Mouse (Mus musculus) neural tube, embryonic 14.5 days (tissue): ENCODE data around the gene Olfr1366. TPM values are rescaled to one million over a fixed set of nuclear protein-coding genes. Genes with fewer than 3 reads are reported as not detected.

Source experiments
- ATAC-seq: fragments of 200-750 bp; cut with Nextera tagmentation; 2 replicates; pipeline ENCODE4 v1.8.0; 2017; ENCODE audit warnings: low read depth, mild to moderate bottlenecking, moderate TSS enrichment, moderate library complexity
- H3K27ac ChIP-seq: fragments of 300-500 bp; sonication (generic); 2 replicates; pipeline ENCODE4 v1.5.1; 2014; ENCODE audit warnings: low read depth, mild to moderate bottlenecking, control low read depth, low read length, moderate library complexity, mixed read lengths
- H3K27me3 ChIP-seq: fragments of 300-500 bp; sonication (generic); 2 replicates; pipeline ENCODE4 v1.6.1; 2014; ENCODE audit warnings: low read length; ENCODE audit not compliant: control insufficient read depth, insufficient read depth
- H3K36me3 ChIP-seq: fragments of 300-500 bp; sonication (generic); 2 replicates; pipeline ENCODE4 v1.6.1; 2014; ENCODE audit warnings: low read length, mixed read lengths; ENCODE audit not compliant: control insufficient read depth, insufficient read depth
- H3K4me1 ChIP-seq: fragments of 300-500 bp; sonication (generic); 2 replicates; pipeline ENCODE4 v1.6.1; 2014; ENCODE audit warnings: low read length; ENCODE audit not compliant: control insufficient read depth, insufficient read depth
- H3K4me2 ChIP-seq: fragments of 300-500 bp; sonication (generic); 2 replicates; pipeline ENCODE4 v1.6.1; 2014; ENCODE audit warnings: mild to moderate bottlenecking, low read depth, low read length, control low read depth
- H3K4me3 ChIP-seq: fragments of 300-500 bp; sonication (generic); 2 replicates; pipeline ENCODE4 v1.5.1; 2014; ENCODE audit warnings: low read depth, low read length, control low read depth, mixed read lengths
- H3K9ac ChIP-seq: fragments of 300-500 bp; sonication (generic); replicated peaks from 2 replicates; pipeline ENCODE4 v1.6.1; 2014; ENCODE audit warnings: low read depth, mild to moderate bottlenecking, control low read depth, low read length, mixed read lengths
- H3K9me3 ChIP-seq: fragments of 300-500 bp; sonication (generic); 2 replicates; pipeline ENCODE4 v1.6.1; 2016; ENCODE audit warnings: low read length; ENCODE audit not compliant: control insufficient read depth
- WGBS: fragments of 180-500 bp; shearing (Covaris S2); extraction: QIAGEN DNeasy Blood & Tissue Kit; methylation state at CpG from one replicate; pipeline ENCODE4 v1.1.7; 2014; 5-methylcytosine and 5-hydroxymethylcytosine counted together
- polyA plus RNA-seq: library from polyadenylated mRNA; unstranded; fragments of >200 nt; fragmentation: Nextera tagmentation; extraction: Ambion mirVana; gene quantifications from 2 replicates; pipeline ENCODE4 v1.2.1, GENCODE M21; 2014

Gene Olfr1366
- polyA plus RNA-seq, result 0.11 and 0.17 TPM in 2 replicates

DNA sequence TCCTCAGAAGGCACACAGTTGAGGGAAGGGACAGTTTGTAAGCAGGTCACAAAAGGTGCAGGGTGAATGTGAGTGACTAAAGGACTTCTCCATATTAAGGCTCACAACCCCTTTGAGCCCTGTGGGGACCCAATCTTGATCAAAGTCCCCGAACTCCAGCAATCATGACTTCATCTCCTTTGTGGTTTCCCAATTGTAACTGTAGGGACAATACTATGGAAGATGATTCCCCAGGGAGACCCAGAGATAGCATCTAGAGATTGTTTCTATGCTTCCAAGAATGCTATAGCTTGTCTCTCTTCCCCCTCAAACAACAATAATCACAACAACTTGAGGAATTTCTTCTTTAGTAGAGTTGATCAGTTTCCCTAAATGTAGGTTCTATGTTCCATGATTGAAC, at the start of gene Olfr1366:
Olfr1366 (minus strand) TSS at position 101 of the 400 bp plus-strand sequence.
- no peak for ATAC-seq
- H3K27me3 ChIP-seq, result no peaks in the 10 kb centered on the region
- WGBS, result 97% methylated on average over 1 of the region's 1 CpGs

DNA sequence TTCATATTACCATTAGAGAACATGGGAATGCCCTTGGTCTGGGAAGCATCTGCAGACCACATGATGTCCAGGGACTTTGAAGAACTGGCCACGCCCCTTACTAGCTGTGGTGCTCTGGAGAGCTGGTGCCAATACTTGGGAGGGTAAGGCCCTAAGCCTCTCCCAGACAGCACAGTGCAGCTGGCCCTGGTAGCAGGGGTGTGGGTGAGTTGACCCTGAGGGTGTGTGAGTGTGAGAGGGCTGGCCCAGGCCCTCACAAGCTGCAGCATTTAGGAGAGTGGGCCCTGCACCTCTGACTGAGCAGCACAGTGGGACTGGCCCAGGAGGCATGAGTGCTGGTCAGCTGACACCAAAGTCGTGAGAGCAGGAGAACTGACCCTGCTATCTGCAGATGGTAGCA, 49.0 kb upstream of the Olfr1366 start:
- Histone ChIP-seq H3K36me3 (no peaks in the 10 kb centered on the region), H3K4me3 (no peak overlapping the region), H3K9me3 (no peaks in the 10 kb centered on the region), H3K4me1 (no peaks in the 10 kb centered on the region), H3K27ac (no peak overlapping the region), H3K27me3 (no peaks in the 10 kb centered on the region), H3K9ac (no peak overlapping the region), H3K4me2 (no peak overlapping the region)
- ATAC-seq, result no peak
- WGBS, result 85% methylated on average over 2 of the region's 2 CpGs

More for the DNA sequence above, at the start of gene Olfr1366:
- no peak within 1 kb of the TSS for H3K4me3 ChIP-seq
- H3K9ac ChIP-seq, result no peak within 1 kb of the TSS
- H3K4me1 ChIP-seq, result no peaks in the 10 kb centered on the region
- no peaks in the 10 kb centered on the region for H3K9me3 ChIP-seq
- no peak within 1 kb of the TSS for H3K27ac ChIP-seq
- H3K36me3 ChIP-seq, result no peaks in the 10 kb centered on the region
- H3K4me2 ChIP-seq, result no peak within 1 kb of the TSS

DNA sequence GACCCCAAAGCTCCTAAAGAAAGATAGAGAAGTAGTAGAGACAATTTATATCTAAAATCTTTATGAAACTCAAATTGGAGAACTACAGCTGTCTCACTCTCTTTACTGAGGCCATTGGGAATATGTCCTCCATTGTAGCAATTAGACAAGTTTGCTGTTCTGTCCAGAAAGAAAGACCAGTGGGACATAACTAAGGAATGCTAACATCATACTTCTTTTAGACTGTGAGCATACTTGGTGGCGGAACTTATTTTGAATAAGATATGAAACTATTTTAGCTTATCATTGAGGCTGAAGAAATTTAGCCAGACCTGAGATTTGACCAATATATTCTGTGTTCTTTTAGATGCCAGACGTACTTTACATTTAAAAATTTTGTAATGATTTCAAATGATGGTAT, 39.1 kb upstream of the Olfr1366 start, which contains the start of gene Olfr1364:
Olfr1364 (minus strand) TSS at position 101 of the 400 bp plus-strand sequence.
- Histone ChIP-seq H3K27me3 (no peaks in the 10 kb centered on the region), H3K4me2 (no peak within 1 kb of the TSS), H3K9me3 (no peaks in the 10 kb centered on the region), H3K27ac (no peak within 1 kb of the TSS), H3K4me3 (no peak within 1 kb of the TSS), H3K36me3 (no peaks in the 10 kb centered on the region), H3K9ac (no peak within 1 kb of the TSS), H3K4me1 (no peaks in the 10 kb centered on the region)
- ATAC-seq, result no peak
- 90% methylated on average over 2 of the region's 2 CpGs for WGBS

DNA sequence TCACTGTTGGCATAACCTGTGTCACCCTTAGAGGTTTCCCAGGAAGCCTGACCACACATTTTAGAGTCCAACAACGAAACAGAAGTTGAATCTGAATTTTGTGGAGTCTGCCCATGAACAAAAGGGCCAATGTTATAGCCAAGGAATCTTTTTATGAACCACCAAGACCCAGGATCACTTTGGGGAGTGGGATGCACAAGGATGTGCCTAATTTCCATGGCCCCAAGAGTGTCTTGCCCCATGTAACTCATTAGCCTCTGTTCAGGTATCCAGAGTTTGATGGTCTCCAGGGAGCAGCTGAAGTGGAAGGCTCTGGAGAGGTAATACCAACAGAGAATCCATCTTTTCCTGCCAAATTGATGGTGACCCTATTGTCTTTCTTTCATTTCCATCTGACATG, 17.2 kb upstream of the Olfr1366 start, which contains the start of gene Olfr1535:
Olfr1535 (minus strand) TSS at position 101 of the 400 bp plus-strand sequence.
- Histone ChIP-seq H3K4me2 (no peak within 1 kb of the TSS), H3K27ac (no peak within 1 kb of the TSS), H3K4me1 (no peaks in the 10 kb centered on the region), H3K27me3 (no peaks in the 10 kb centered on the region), H3K36me3 (no peaks in the 10 kb centered on the region), H3K4me3 (no peak within 1 kb of the TSS), H3K9ac (no peak within 1 kb of the TSS), H3K9me3 (no peaks in the 10 kb centered on the region)
- no peak for ATAC-seq
- WGBS, result 56% methylated on average over 1 of the region's 1 CpGs

DNA sequence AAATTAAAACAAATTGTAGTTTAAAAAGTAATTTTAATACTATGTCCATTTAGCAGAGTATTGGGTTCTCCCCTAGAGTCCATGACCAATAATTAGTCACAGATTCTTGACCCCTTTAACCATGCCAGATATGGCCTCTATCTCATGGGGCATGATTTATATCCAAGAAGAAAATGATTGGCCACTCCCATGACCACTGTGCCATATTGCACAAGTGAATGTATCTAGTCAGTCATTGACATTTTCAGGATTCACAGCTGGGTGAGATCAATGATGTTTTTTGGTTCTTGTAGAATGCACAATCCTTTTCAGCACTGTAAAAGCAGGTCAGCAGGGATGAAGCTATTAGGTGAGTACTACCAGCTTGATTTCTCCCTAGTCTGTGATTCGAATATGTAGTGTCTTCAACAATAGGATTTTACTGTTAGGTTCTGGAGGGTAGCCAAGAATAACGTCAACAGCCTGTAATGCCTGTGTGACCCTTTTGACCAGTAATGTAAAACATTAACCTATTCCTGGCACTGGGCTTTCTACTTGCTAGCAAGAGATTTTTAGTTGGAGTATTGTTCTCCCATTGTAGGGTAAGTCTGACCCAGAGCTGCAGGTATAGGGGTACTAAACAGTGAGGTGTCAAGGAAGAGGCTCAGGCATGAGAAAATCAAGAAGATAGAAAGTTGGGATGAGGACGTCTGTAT, 8.0 kb upstream of the Olfr1366 start:
- no peak overlapping the region for H3K4me2 ChIP-seq
- H3K9me3 ChIP-seq, result no peaks in the 10 kb centered on the region
- H3K4me3 ChIP-seq, result no peak overlapping the region
- no peaks in the 10 kb centered on the region for H3K36me3 ChIP-seq
- no peaks in the 10 kb centered on the region for H3K27me3 ChIP-seq
- no peak for ATAC-seq
- no peaks in the 10 kb centered on the region for H3K4me1 ChIP-seq
- no peak overlapping the region for H3K27ac ChIP-seq
- 52% methylated on average over 3 of the region's 3 CpGs for WGBS
- H3K9ac ChIP-seq, result no peak overlapping the region

DNA sequence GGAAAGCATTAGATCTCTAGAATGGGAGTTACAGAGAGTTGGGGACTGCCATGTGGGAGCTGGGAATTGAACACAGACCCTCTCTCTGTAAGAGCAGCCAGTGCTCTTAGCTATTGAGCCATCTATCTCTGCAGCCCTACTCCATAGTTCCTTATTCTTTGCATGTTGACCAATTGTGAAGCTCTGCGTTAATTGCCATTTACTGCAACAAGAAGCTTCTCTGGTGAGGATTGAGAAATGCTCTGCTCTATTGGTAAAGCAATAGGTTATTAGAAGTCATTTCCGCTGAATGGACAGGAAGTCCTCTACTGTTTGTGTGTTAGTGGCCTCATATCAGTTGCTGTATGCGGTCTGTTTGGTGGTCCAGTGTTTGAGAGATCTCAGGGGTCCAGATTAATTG, 6.9 kb upstream of the Olfr1366 start:
- Histone ChIP-seq H3K9ac (no peak overlapping the region), H3K27ac (no peak overlapping the region), H3K4me1 (no peaks in the 10 kb centered on the region), H3K9me3 (no peaks in the 10 kb centered on the region), H3K36me3 (no peaks in the 10 kb centered on the region), H3K4me3 (no peak overlapping the region), H3K4me2 (no peak overlapping the region), H3K27me3 (no peaks in the 10 kb centered on the region)
- 87% methylated on average over 3 of the region's 3 CpGs for WGBS
- ATAC-seq, result no peak

DNA sequence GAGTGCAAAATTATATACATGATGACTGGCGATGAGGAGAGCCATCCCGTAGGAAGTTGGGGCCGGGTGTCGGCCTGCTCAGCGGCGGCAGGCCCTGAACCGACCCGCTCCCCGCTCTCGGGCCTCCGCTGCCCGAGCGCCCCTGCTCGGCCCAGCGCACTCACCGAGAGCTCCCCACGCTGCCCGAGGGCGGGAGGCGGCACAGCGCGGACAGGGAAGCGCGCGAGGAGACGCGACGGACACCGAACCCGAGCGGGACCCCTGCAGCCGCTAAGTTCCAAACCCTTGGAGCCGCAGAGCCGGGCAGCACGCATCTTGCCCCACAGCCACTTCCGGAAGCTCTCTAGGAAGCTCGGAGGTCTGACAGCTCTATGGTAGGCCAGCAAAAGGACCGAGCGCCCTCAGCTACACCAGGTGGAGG, 11.8 kb downstream of the Olfr1366 start, which contains the start of gene Zkscan8:
Zkscan8 (minus strand) TSS at position 340 of the 421 bp plus-strand sequence.
- WGBS, result under 1% methylated on average over 39 of the region's 39 CpGs

DNA sequence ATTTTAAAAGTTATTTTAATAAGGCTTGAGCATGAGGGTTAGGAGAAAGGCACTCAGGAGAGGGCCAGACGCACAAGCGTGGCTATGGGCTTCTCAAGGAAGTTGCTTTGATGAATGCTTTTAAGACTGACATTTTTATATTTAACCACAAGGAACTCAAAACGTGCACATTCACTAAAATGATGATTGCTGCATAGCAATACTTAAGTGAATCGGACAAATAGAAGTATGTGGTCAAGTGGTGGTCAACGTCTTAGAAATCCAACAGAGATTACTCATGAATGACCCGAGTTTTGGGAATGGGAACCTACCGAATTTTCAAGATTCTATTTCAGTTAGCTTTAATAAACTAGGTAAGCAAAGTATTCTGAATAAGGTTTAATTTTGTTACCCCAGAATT, 12.5 kb downstream of the Olfr1366 start:
- Histone ChIP-seq H3K27me3 (no peaks in the 10 kb centered on the region), H3K4me1 (no peaks in the 10 kb centered on the region), H3K9me3 (no peaks in the 10 kb centered on the region), H3K27ac (no peak overlapping the region), H3K4me3 (peak overlapping the region; percentile 95), H3K4me2 (peak overlapping the region; percentile 70), H3K36me3 (peaks cover 11% of the 10 kb centered on the region), H3K9ac (no peak overlapping the region)
- ATAC-seq, result no peak
- 55% methylated on average over 7 of the region's 7 CpGs for WGBS

More for the DNA sequence above, 11.8 kb downstream of the Olfr1366 start, which contains the start of gene Zkscan8:
- Histone ChIP-seq H3K27me3 (no peaks in the 10 kb centered on the region), H3K9me3 (no peaks in the 10 kb centered on the region), H3K36me3 (peaks cover 8% of the 10 kb centered on the region), H3K9ac (peak within 1 kb of the TSS; percentile 97), H3K27ac (peak within 1 kb of the TSS; percentile 86), H3K4me1 (no peaks in the 10 kb centered on the region), H3K4me3 (peak within 1 kb of the TSS; percentile 95), H3K4me2 (peak within 1 kb of the TSS; percentile 70)
- ATAC-seq, result peak; percentile 100

DNA sequence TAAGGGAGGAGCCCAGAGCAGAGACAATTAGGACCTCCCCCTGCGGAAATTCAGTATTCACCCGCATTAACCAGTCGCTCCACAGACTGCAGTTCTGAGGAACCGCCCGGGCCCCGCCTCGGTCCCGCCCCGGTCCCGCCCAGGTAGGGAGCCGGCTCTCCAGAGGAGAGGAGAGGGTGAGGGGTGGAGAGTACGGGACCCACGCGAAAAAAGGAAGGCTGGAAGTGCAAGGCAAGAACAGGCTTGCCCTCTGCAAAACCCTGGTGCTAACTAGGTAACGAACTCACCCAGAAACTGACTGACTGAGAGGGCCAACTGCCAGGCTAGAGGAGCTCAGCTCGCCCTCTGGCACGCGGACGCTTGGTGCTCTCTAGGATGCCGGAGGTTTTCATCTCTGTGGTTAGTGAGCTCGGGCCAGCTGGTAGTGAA, 36.4 kb downstream of the Olfr1366 start:
- ATAC-seq, result peak; percentile 99
- Histone ChIP-seq H3K27me3 (no peaks in the 10 kb centered on the region), H3K9ac (peak overlapping the region; percentile 55), H3K27ac (peak overlapping the region; percentile 59), H3K9me3 (no peaks in the 10 kb centered on the region), H3K4me1 (no peaks in the 10 kb centered on the region), H3K4me2 (peak overlapping the region; percentile 57), H3K36me3 (no peaks in the 10 kb centered on the region), H3K4me3 (peak overlapping the region; percentile 56)
- WGBS, result under 1% methylated on average over 21 of the region's 21 CpGs
